Mouse (Mus musculus) heart, adult 8-10 months (tissue): Measurements from ENCODE around the gene Mllt10. TPM values are rescaled to one million over a fixed set of nuclear protein-coding genes. Genes with fewer than 3 reads are reported as not detected.

Experiments
- DNase-seq: peaks from one replicate; pipeline ENCODE4 v3.0.0; 2022; ENCODE audit warnings: low spot score
- total RNA-seq, 4 experiments: library from RNA; stranded (reverse); gene quantifications; 2 replicates each; pipeline ENCODE4 v1.2.4; 2022

Mllt10 gene
- total RNA-seq: 10 to 100 TPM; 25.1 to 41.8 (median 30.5) TPM

- DNase-seq: peak; percentile 31
Observed at GRCm38 (mm10) chr2:18055016-18055928, at the start of gene Mllt10. Gene Mllt10, plus strand, starts transcription at chr2:18055237.

GRCm38 (mm10) chr2:18011226-18011625, 43.8 kb upstream of the Mllt10 start:
- no peak for DNase-seq

GRCm38 (mm10) chr2:18012866-18013265, 42.2 kb upstream of the Mllt10 start:
- DNase-seq: no peak

GRCm38 (mm10) chr2:18015581-18015980, 39.5 kb upstream of the Mllt10 start:
- DNase-seq: no peak

GRCm38 (mm10) chr2:18016639-18017038, 38.4 kb upstream of the Mllt10 start:
- DNase-seq: no peak

- no peak for DNase-seq
Observed at GRCm38 (mm10) chr2:18017321-18017720, 37.7 kb upstream of the Mllt10 start.

- DNase-seq: no peak
Observed at GRCm38 (mm10) chr2:18019122-18019521, 35.9 kb upstream of the Mllt10 start.

- no peak for DNase-seq
Observed at GRCm38 (mm10) chr2:18022886-18023285, 32.2 kb upstream of the Mllt10 start.

- no peak for DNase-seq
Observed at GRCm38 (mm10) chr2:18025116-18025515, 29.9 kb upstream of the Mllt10 start.

- no peak for DNase-seq
Observed at GRCm38 (mm10) chr2:18025781-18026115, 29.3 kb upstream of the Mllt10 start.

GRCm38 (mm10) chr2:18026116-18026947, 28.7 kb upstream of the Mllt10 start:
- peak; percentile 56 for DNase-seq

GRCm38 (mm10) chr2:18027448-18028139, 27.4 kb upstream of the Mllt10 start:
- peak; percentile 92 for DNase-seq

- DNase-seq: peak; percentile 91
Observed at GRCm38 (mm10) chr2:18028140-18029021, 26.7 kb upstream of the Mllt10 start.

- DNase-seq: no peak
Observed at GRCm38 (mm10) chr2:18029656-18030055, 25.4 kb upstream of the Mllt10 start.

- no peak for DNase-seq
Observed at GRCm38 (mm10) chr2:18030581-18030980, 24.5 kb upstream of the Mllt10 start.

- peak; percentile 30 for DNase-seq
Observed at GRCm38 (mm10) chr2:18031271-18031821, 23.7 kb upstream of the Mllt10 start.

- peak; percentile 48 for DNase-seq
Observed at GRCm38 (mm10) chr2:18031831-18032537, 23.1 kb upstream of the Mllt10 start.

GRCm38 (mm10) chr2:18032538-18032895, 22.5 kb upstream of the Mllt10 start:
- no peak for DNase-seq

- no peak for DNase-seq
Observed at GRCm38 (mm10) chr2:18033166-18034108, 21.6 kb upstream of the Mllt10 start.
